Mouse (Mus musculus) activated CD4-positive, CD25-positive, alpha-beta regulatory T cell (primary cell): Measurements from ENCODE around the gene Olfr206. TPM values are rescaled to one million over a fixed set of nuclear protein-coding genes. Genes with fewer than 3 reads are reported as not detected.

Experiments used
- polyA plus RNA-seq, 2 experiments: library from polyadenylated mRNA; unstranded; fragments of 100-300 nt; shearing (Covaris generic); gene quantifications; one replicate each; pipeline ENCODE4 v1.2.1; 2017

Olfr206 gene
- polyA plus RNA-seq, result not detected

GRCm38 (mm10) chr16:59349146-59349545 is at the start of gene Olfr206:
Olfr206 (minus strand) TSS chr16:59349246.

GRCm38 (mm10) chr16:59363893-59364292 is 14.8 kb upstream of the Olfr206 start, which contains the start of gene Olfr209:
Olfr209 (minus strand) TSS chr16:59363993.

GRCm38 (mm10) chr16:59331038-59331437 is 18.0 kb downstream of the Olfr206 start, which contains the start of gene Olfr205:
Olfr205 (minus strand) TSS chr16:59331138.

GRCm38 (mm10) chr16:59318148-59318547 is 30.9 kb downstream of the Olfr206 start, which contains the start of gene Olfr204:
Olfr204 (minus strand) TSS chr16:59318248.

GRCm38 (mm10) chr16:59298581-59298980 is 50.5 kb downstream of the Olfr206 start, which contains the start of gene Olfr203:
Olfr203 (plus strand) TSS chr16:59298881.

Other genes starting within 250 kb of the Olfr206 start
- not detected for gene Olfr193, start 237.4 kb downstream of the Olfr206 start, polyA plus RNA-seq
- gene Olfr194, start 228.2 kb downstream of the Olfr206 start, polyA plus RNA-seq, result under 1 TPM in 1 of 2 experiments, not detected in 1; 0.08 TPM
- gene Olfr195, start 202.2 kb downstream of the Olfr206 start, polyA plus RNA-seq, result not detected
- gene Olfr196, start 178.8 kb downstream of the Olfr206 start, polyA plus RNA-seq, result not detected
- gene Olfr198, start 145.7 kb downstream of the Olfr206 start, polyA plus RNA-seq, result not detected
- not detected for gene Olfr199, start 129.5 kb downstream of the Olfr206 start, polyA plus RNA-seq
- gene Olfr201, start 76.6 kb downstream of the Olfr206 start, polyA plus RNA-seq, result not detected
- gene Olfr202, start 62.5 kb downstream of the Olfr206 start, polyA plus RNA-seq, result not detected
- not detected for gene Olfr203, start 50.4 kb downstream of the Olfr206 start, polyA plus RNA-seq
- under 1 TPM in 1 of 2 experiments, not detected in 1; 0.04 TPM for gene Olfr204, start 31.0 kb downstream of the Olfr206 start, polyA plus RNA-seq
- not detected for gene Olfr205, start 18.1 kb downstream of the Olfr206 start, polyA plus RNA-seq
- gene Olfr209, start 14.7 kb upstream of the Olfr206 start, polyA plus RNA-seq, result not detected
- not detected for gene Gabrr3, start 58.1 kb upstream of the Olfr206 start, polyA plus RNA-seq
- gene Riox2, start 122.5 kb upstream of the Olfr206 start, polyA plus RNA-seq, result 10 to 100 TPM; 80.1 to 80.4 TPM